9 mouse cellular contexts compared by ENCODE assay signal in genomic region chr1:133087206-133087905, GRCm38 (mm10). TPM values are rescaled to one million over a fixed set of nuclear protein-coding genes. Genes with fewer than 3 reads are reported as not detected.
DNase-seq lines count a peak whose midpoint lies in the region; ATAC-seq and TF ChIP-seq lines count a peak whose summit lies in the region.
"Had no signal": no experiment of that assay in that cellular context is flagged by ENCODE, and none has a peak within 500 bp of the region (broad histone marks: within the 10 kb centered on the region; RNA-seq: fewer than 3 reads in every experiment).

No protein-coding gene starts in this region.

- no peak overlapping the region for H3K4me2 ChIP-seq in lung, embryonic 16.5 days (ENCODE audit: low read depth, low read length)
- H3K4me2 ChIP-seq: liver, embryonic 15.5 days had no signal

- peak; percentile 81 for ATAC-seq in frontal cortex, adult (ENCODE audit: low TSS enrichment)
- ATAC-seq in lung, embryonic 16.5 days (ENCODE audit: low read depth) = peak; percentile 2; the same call in 1 of the 2 replicates

- H3K27me3 ChIP-seq in lung, embryonic 16.5 days (ENCODE audit: control insufficient read depth, insufficient read depth, low read depth, low read length) = no peaks in the 10 kb centered on the region
- H3K27me3 ChIP-seq: liver, embryonic 15.5 days had no signal

- no peak for DNase-seq in frontal cortex, postnatal 10 days (ENCODE audit: low spot score in 2 of 2)
- DNase-seq in WW6 (ENCODE audit: low read depth, low spot score) = peak; percentile 45
- peak; percentile 46 for DNase-seq in gastrocnemius, postnatal 25 days
- peak; percentile 33 to 66 for DNase-seq in kidney, adult 8-10 months
- peak; percentile 96 for DNase-seq in retina, embryonic 14.5 days (ENCODE audit: low spot score)

- H3K9ac ChIP-seq in lung, embryonic 16.5 days (ENCODE audit: low read length) = no peak overlapping the region
- H3K9ac ChIP-seq: liver, embryonic 15.5 days had no signal

- H3K9me3 ChIP-seq in lung, embryonic 16.5 days (ENCODE audit: control insufficient read depth, low read length) = no peaks in the 10 kb centered on the region
- H3K9me3 ChIP-seq: liver, embryonic 15.5 days had no signal

- no peaks in the 10 kb centered on the region for H3K4me1 ChIP-seq in cortical plate, adult 2 months (ENCODE audit: control insufficient read depth, insufficient read depth, low read length)
- peaks cover 16% of the 10 kb centered on the region for H3K4me1 ChIP-seq in lung, embryonic 16.5 days (replicated peaks; ENCODE audit: control insufficient read depth, insufficient read depth, low read length)

- H3K36me3 ChIP-seq in lung, embryonic 16.5 days (ENCODE audit: control insufficient read depth, insufficient read depth, low read length) = no peaks in the 10 kb centered on the region
- H3K36me3 ChIP-seq: liver, embryonic 15.5 days had no signal

- H3K4me3 ChIP-seq in cortical plate, adult 2 months (ENCODE audit: insufficient read depth, low read length) = no peak overlapping the region
- H3K4me3 ChIP-seq in lung, embryonic 16.5 days (ENCODE audit: low read length) = no peak overlapping the region
- H3K4me3 ChIP-seq: liver, embryonic 15.5 days had no signal

- 40% methylated on average over 7 of the region's 7 CpGs for WGBS in lung, embryonic 16.5 days

- TF ChIP-seq CTCF in cortical plate, adult 2 months (IDR thresholded peaks at IDR 0.05; ENCODE audit: extremely low read depth, insufficient read depth, low read length) = peak; percentile 84

- no peak overlapping the region for H3K27ac ChIP-seq in cortical plate, adult 2 months (ENCODE audit: insufficient read depth, low read length)
- no peak overlapping the region for H3K27ac ChIP-seq in lung, embryonic 16.5 days (ENCODE audit: low read length)
- H3K27ac ChIP-seq: liver, embryonic 15.5 days had no signal

- TF ChIP-seq POLR2A in cortical plate, adult 2 months (IDR thresholded peaks at IDR 0.05; ENCODE audit: extremely low read depth, insufficient read depth, low read length) = no peak

RNA-seq across cellular contexts. Expression of gene Pik3c2b, which starts 41.9 kb away (rescaled TPM):
- polyA plus RNA-seq in cortical plate, adult 2 months (2012; rRNA removed) = 11.1 and 12.0 TPM in 2 replicates
- 10 to 100 TPM; 10.8 to 12.0 TPM for total RNA-seq in gastrocnemius, postnatal 25 days (2021)
- polyA plus RNA-seq in lung, embryonic 16.5 days (2015; fragmentation: Nextera tagmentation; extraction: Ambion mirVana) = 5.3 and 6.2 TPM in 2 replicates

RNA-seq across cellular contexts. Expression of gene Ppp1r15b, which starts 43.6 kb away (rescaled TPM):
- 23.9 and 25.6 TPM in 2 replicates for polyA plus RNA-seq in cortical plate, adult 2 months (2012; rRNA removed)
- 10 to 100 TPM; 14.5 to 17.3 TPM for total RNA-seq in gastrocnemius, postnatal 25 days (2021)
- polyA plus RNA-seq in lung, embryonic 16.5 days (2015; fragmentation: Nextera tagmentation; extraction: Ambion mirVana) = 39.0 and 42.5 TPM in 2 replicates

RNA-seq across cellular contexts. Expression of gene Mdm4, which starts 57.0 kb away (rescaled TPM):
- polyA plus RNA-seq in cortical plate, adult 2 months (2012; rRNA removed) = 67.3 and 68.3 TPM in 2 replicates
- total RNA-seq in gastrocnemius, postnatal 25 days (2021) = 10 to 100 TPM; 26.6 to 29.2 TPM
- polyA plus RNA-seq in lung, embryonic 16.5 days (2015; fragmentation: Nextera tagmentation; extraction: Ambion mirVana) = 33.3 and 33.4 TPM in 2 replicates

Comparison
In these comparisons a context has a peak if more than half of its experiments do, and no peak if none do; other contexts are left out.
1. DNase-seq: peak in WW6 (single experiment), gastrocnemius, postnatal 25 days (single experiment), kidney, adult 8-10 months (2 of 2) and retina, embryonic 14.5 days (single experiment); none in frontal cortex, postnatal 10 days (0 of 2).